Comparison of ENCODE assay signal across 9 mouse cellular contexts in the genomic region with DNA sequence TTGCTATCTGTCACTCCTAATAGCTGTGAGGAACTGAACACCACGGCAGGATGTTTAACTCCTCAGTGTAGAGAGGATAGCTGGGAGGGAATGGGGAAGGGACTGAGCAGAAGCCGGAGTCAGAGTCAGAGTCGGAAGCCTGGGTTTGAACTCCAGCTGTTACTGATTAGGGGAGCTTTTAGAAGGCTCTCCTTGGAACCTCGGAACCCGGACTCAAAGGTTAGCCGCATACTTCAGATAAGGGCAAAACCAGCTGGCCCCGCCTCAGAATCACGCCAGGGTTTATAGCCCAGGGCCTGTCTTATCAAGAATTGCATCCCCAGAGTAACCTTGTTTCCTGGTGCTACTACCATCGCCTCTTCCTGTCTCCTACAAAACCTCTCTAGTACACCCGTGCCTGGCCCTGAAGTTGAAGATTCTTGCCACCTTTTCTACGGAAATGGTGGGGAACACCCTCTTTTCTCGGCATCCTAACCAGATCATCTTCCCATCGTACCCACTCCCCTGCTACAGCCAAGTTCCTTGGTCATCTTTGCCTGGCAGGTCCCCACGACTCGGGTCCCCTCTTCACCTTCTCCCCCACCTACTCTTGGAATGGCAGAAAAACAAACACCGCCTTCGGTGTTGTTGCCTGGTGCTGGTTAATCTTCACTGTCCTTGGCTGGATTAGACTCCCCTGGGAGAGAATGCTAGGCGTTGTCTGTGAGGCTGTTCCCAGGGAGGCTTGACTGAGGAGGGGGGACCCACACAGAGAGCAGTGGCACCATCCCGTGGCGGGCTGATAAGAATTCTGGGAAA. TPM values are rescaled to one million over a fixed set of nuclear protein-coding genes. Genes with fewer than 3 reads are reported as not detected.
A peak's percentile ranks its signal among the peaks of the same experiment; 100 is the strongest.
DNase-seq lines count a peak whose midpoint lies in the region; ATAC-seq lines count a peak whose summit lies in the region.
"Had no signal": no experiment of that assay in that cellular context is flagged by ENCODE, and none has a peak within 500 bp of the region (broad histone marks: within the 10 kb centered on the region; RNA-seq: fewer than 3 reads in every experiment).

No protein-coding gene starts in this region.

- H3K4me1 ChIP-seq in hindbrain, embryonic 12.5 days: peaks cover 12% of the 10 kb centered on the region; the same call in 1 of the 2 replicates
- H3K4me1 ChIP-seq in liver, embryonic 16.5 days (ENCODE audit: control insufficient read depth, low read depth, low read length): peaks cover 4% of the 10 kb centered on the region
- H3K4me1 ChIP-seq in stomach, embryonic 16.5 days (ENCODE audit: control insufficient read depth, insufficient read depth, low read length): 0 out of 2 replicates have a peak, but pooled peaks cover 6% of the 10 kb centered on the region

- H3K4me3 ChIP-seq in hindbrain, embryonic 12.5 days: no peak overlapping the region
- H3K4me3 ChIP-seq in liver, embryonic 16.5 days (ENCODE audit: low read depth, low read length): no peak overlapping the region
- H3K4me3 ChIP-seq in stomach, embryonic 16.5 days (replicated peaks; ENCODE audit: low read length): no peak overlapping the region
- H3K4me3 ChIP-seq: embryonic facial prominence, embryonic 13.5 days had no signal

- ATAC-seq in hindbrain, embryonic 12.5 days (ENCODE audit: low FRiP score): peak; percentile 46; the same call in 1 of the 2 replicates
- ATAC-seq in liver, embryonic 16.5 days (ENCODE audit: low read depth): no peak
- ATAC-seq in stomach, embryonic 16.5 days (ENCODE audit: insufficient read depth, low FRiP score): peak; percentile 81; the same call in 1 of the 2 replicates

- H3K4me2 ChIP-seq in hindbrain, embryonic 12.5 days (replicated peaks): peak overlapping the region; percentile 13
- peak overlapping the region; percentile 13; the same call in 1 of the 2 replicates for H3K4me2 ChIP-seq in liver, embryonic 16.5 days (ENCODE audit: low read depth, low read length)
- peak overlapping the region; percentile 8; the same call in 1 of the 2 replicates for H3K4me2 ChIP-seq in stomach, embryonic 16.5 days (ENCODE audit: low read depth, low read length)
- H3K4me2 ChIP-seq: embryonic facial prominence, embryonic 13.5 days had no signal

- H3K9ac ChIP-seq in hindbrain, embryonic 12.5 days: no peak overlapping the region
- H3K9ac ChIP-seq in liver, embryonic 16.5 days (ENCODE audit: low read depth, low read length): no peak overlapping the region
- peak overlapping the region; percentile 14; the same call in 1 of the 2 replicates for H3K9ac ChIP-seq in stomach, embryonic 16.5 days (ENCODE audit: low read length)
- H3K9ac ChIP-seq: embryonic facial prominence, embryonic 13.5 days had no signal

- no peak overlapping the region for H3K27ac ChIP-seq in hindbrain, embryonic 12.5 days
- no peak overlapping the region for H3K27ac ChIP-seq in liver, embryonic 16.5 days (ENCODE audit: low read length)
- peak overlapping the region; percentile 80 for H3K27ac ChIP-seq in stomach, embryonic 16.5 days (ENCODE audit: low read length)
- H3K27ac ChIP-seq: embryonic facial prominence, embryonic 13.5 days had no signal

- no peaks in the 10 kb centered on the region for H3K9me3 ChIP-seq in hindbrain, embryonic 12.5 days (replicated peaks)
- H3K9me3 ChIP-seq in liver, embryonic 16.5 days (replicated peaks; ENCODE audit: control insufficient read depth, low read length): no peaks in the 10 kb centered on the region
- no peaks in the 10 kb centered on the region for H3K9me3 ChIP-seq in stomach, embryonic 16.5 days (replicated peaks; ENCODE audit: control insufficient read depth, low read length)
- H3K9me3 ChIP-seq: embryonic facial prominence, embryonic 13.5 days had no signal

- 28% methylated on average over 20 of the region's 20 CpGs for WGBS in hindbrain, embryonic 12.5 days
- 13% methylated on average over 20 of the region's 20 CpGs for WGBS in liver, embryonic 16.5 days (ENCODE audit: insufficient replicate concordance)
- WGBS in stomach, embryonic 16.5 days: 17% methylated on average over 20 of the region's 20 CpGs

- H3K27me3 ChIP-seq in hindbrain, embryonic 12.5 days: no peaks in the 10 kb centered on the region
- H3K27me3 ChIP-seq in liver, embryonic 16.5 days (ENCODE audit: control insufficient read depth, insufficient read depth, low read depth, low read length): no peaks in the 10 kb centered on the region; the same call in 1 of the 2 replicates
- no peaks in the 10 kb centered on the region for H3K27me3 ChIP-seq in stomach, embryonic 16.5 days (ENCODE audit: control insufficient read depth, insufficient read depth, low read length)

- H3K36me3 ChIP-seq in hindbrain, embryonic 12.5 days: no peaks in the 10 kb centered on the region
- no peaks in the 10 kb centered on the region for H3K36me3 ChIP-seq in liver, embryonic 16.5 days (ENCODE audit: control insufficient read depth, insufficient read depth)
- no peaks in the 10 kb centered on the region for H3K36me3 ChIP-seq in stomach, embryonic 16.5 days (ENCODE audit: control insufficient read depth, insufficient read depth, low read length)
- H3K36me3 ChIP-seq: embryonic facial prominence, embryonic 13.5 days had no signal

- DNase-seq in MEL-GATA-1-ER (ENCODE audit: extremely low read depth, low read depth): peak; percentile 26
- peak; percentile 37 for DNase-seq in embryo, embryonic 10 days (ENCODE audit: low spot score)
- DNase-seq in Muller cell, postnatal 12 days (ENCODE audit: inconsistent ontology term): no peak
- no peak for DNase-seq in gastrocnemius, postnatal 25 days
- DNase-seq in right cerebral cortex, adult 18-20 months: no peak

RNA-seq across cellular contexts. Expression of gene 2610528J11Rik, which starts 9.9 kb away (rescaled TPM):
- 0.50 and 1.2 TPM in 2 replicates for polyA plus RNA-seq in hindbrain, embryonic 12.5 days (2016; fragmentation: Nextera tagmentation; extraction: Ambion mirVana)
- 6.3 and 8.8 TPM in 2 replicates for polyA plus RNA-seq in liver, embryonic 16.5 days (2015; fragmentation: Nextera tagmentation; extraction: Ambion mirVana)
- polyA plus RNA-seq in stomach, embryonic 16.5 days (2015; fragmentation: Nextera tagmentation; extraction: Ambion mirVana): 31.8 and 36.6 TPM in 2 replicates
- not detected for total RNA-seq in gastrocnemius, postnatal 25 days (2021)

RNA-seq across cellular contexts. Expression of gene Tmem125, which starts 26.9 kb away (rescaled TPM):
- polyA plus RNA-seq in hindbrain, embryonic 12.5 days (2016; fragmentation: Nextera tagmentation; extraction: Ambion mirVana): 0.72 and 0.81 TPM in 2 replicates
- 2.7 and 3.2 TPM in 2 replicates for polyA plus RNA-seq in liver, embryonic 16.5 days (2015; fragmentation: Nextera tagmentation; extraction: Ambion mirVana)
- polyA plus RNA-seq in stomach, embryonic 16.5 days (2015; fragmentation: Nextera tagmentation; extraction: Ambion mirVana): 16.7 and 24.0 TPM in 2 replicates
- total RNA-seq in gastrocnemius, postnatal 25 days (2021): not detected

RNA-seq across cellular contexts. Expression of gene Tie1, which starts 27.0 kb away (rescaled TPM):
- polyA plus RNA-seq in hindbrain, embryonic 12.5 days (2016; fragmentation: Nextera tagmentation; extraction: Ambion mirVana): 19.0 and 21.1 TPM in 2 replicates
- polyA plus RNA-seq in liver, embryonic 16.5 days (2015; fragmentation: Nextera tagmentation; extraction: Ambion mirVana): 7.3 and 7.9 TPM in 2 replicates
- polyA plus RNA-seq in stomach, embryonic 16.5 days (2015; fragmentation: Nextera tagmentation; extraction: Ambion mirVana): 25.4 and 27.6 TPM in 2 replicates
- 10 to 100 TPM; 15.8 to 20.1 TPM for total RNA-seq in gastrocnemius, postnatal 25 days (2021)

RNA-seq across cellular contexts. Expression of gene Mpl, which starts 59.6 kb away (rescaled TPM):
- 0.53 and 0.56 TPM in 2 replicates for polyA plus RNA-seq in hindbrain, embryonic 12.5 days (2016; fragmentation: Nextera tagmentation; extraction: Ambion mirVana)
- 6.1 and 7.3 TPM in 2 replicates for polyA plus RNA-seq in liver, embryonic 16.5 days (2015; fragmentation: Nextera tagmentation; extraction: Ambion mirVana)
- 0.48 and 0.50 TPM in 2 replicates for polyA plus RNA-seq in stomach, embryonic 16.5 days (2015; fragmentation: Nextera tagmentation; extraction: Ambion mirVana)
- not detected for total RNA-seq in gastrocnemius, postnatal 25 days (2021)

Comparison
In these comparisons a context has a peak if more than half of its experiments do, and no peak if none do; other contexts are left out.
1. DNase-seq: peak in MEL-GATA-1-ER (single experiment) and embryo, embryonic 10 days (single experiment); none in Muller cell, postnatal 12 days (single experiment), gastrocnemius, postnatal 25 days (single experiment) and right cerebral cortex, adult 18-20 months (single experiment).
2. Peak in every context shown above with its lines, with median percentiles within 50 percentile points of each other: H3K4me2 ChIP-seq.